Mouse (Mus musculus): ENCODE data around the gene Fahd1.

DNA sequence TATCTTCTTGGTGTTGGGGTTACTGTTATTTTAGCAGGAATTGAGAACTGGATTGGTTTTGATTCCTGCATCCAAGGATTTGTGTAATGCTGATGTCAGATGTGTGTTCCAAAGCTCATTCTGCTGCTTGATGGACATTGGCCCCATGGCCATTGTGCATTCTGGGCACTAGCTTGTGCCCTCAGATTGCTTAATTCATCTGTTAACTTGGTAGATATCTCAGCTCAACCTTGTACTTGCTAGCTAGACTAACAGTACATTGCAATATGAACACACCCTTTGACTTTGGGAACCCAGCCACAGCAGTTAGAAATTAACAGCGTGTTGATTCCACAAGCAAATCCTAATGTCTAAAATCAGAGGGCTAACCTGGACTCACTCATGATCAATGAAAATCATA is 2.8 kb downstream of the Fahd1 start:
- TF ChIP-seq POLR2A (IDR thresholded peaks at IDR 0.05; ENCODE audit: low read depth, low read length) (no peak), CTCF (conservative IDR thresholded peaks at IDR 0.05; ENCODE audit: insufficient read depth, insufficient read length, low read depth, low read length) (no peak)

Measured in kidney, adult 2 months (tissue).